Mouse (Mus musculus) bone marrow, adult 2 months (tissue): ENCODE measurements around the gene Aadac.

ENCODE experiments used
- CTCF ChIP-seq: fragments of 200-500 bp; IDR thresholded peaks from 2 replicates; pipeline ENCODE4 v1.5.1; 2011; ENCODE audit warnings: low read length, control low read depth; ENCODE audit not compliant: control insufficient read depth, insufficient read depth
- POLR2A ChIP-seq: fragments of 200-500 bp; IDR thresholded peaks from 2 replicates; pipeline ENCODE4 v1.6.1; 2011; ENCODE audit warnings: low read depth, mild to moderate bottlenecking, control low read depth, low read length, borderline replicate concordance; ENCODE audit not compliant: control insufficient read depth

DNA sequence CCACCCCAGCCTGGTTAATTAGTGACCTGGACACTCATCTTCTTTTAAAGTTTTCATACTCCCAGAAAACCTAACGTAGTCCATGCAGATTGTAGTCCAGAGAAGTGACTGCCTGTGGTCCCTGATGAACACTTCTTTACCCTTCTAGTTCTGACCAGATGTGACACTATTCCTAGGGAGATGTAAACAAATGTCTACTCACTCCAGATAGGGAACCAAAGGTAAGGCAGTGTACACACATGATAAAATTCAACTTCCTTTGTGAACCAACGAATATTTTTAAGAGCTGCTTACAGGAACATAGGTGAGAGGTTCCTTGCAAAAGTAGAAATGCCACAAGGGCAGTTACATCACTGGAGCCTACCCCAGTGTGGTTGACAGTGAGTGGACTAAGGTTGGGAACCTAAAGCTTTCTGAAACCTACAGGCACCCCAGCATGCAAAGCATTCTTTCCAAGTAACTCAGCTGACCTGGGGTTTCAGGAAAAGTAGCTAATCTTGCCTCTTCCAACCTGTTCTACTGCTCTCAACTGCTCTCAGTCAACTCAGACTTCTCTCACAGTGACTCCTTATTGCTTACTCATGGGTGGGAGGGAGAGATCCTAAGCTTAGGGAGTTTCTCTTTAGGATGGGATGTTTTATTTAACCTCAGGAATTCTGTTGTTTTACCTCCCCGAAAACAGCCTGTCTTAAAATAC is 27.9 kb downstream of the Aadac start:
- TF ChIP-seq CTCF (no peak), POLR2A (no peak)
